Mouse (Mus musculus) adrenal gland, adult (tissue): ENCODE measurements around the gene Pilra.

ENCODE experiments used
- DNase-seq, 2 experiments: peaks; one replicate each; pipeline ENCODE4 v3.0.0; 2022 to 2023; ENCODE audit warnings: low spot score in 1 of 2; ENCODE audit not compliant: inconsistent age in 2 of 2

Gene Pilra

GRCm38 (mm10) chr5:137781661-137782060, 54.4 kb downstream of the Pilra start:
- peak in 1 of 2 experiments; percentile 44 for DNase-seq

- DNase-seq: peak; percentile 67 to 74
Observed at GRCm38 (mm10) chr5:137779053-137779933, 56.8 kb downstream of the Pilra start.

- DNase-seq: peak; percentile 97 to 99
Observed at GRCm38 (mm10) chr5:137778635-137779034, 57.4 kb downstream of the Pilra start, which contains the start of gene Ppp1r35. Gene Ppp1r35, plus strand, starts transcription at chr5:137778849.

- peak; percentile 56 to 58 for DNase-seq
Observed at GRCm38 (mm10) chr5:137777267-137777845, 58.7 kb downstream of the Pilra start.

- peak; percentile 69 to 80 for DNase-seq
Observed at GRCm38 (mm10) chr5:137776408-137776918, 59.6 kb downstream of the Pilra start.

- peak; percentile 5 to 17 for DNase-seq
Observed at GRCm38 (mm10) chr5:137775587-137776290, 60.3 kb downstream of the Pilra start.

- DNase-seq: no peak
Observed at GRCm38 (mm10) chr5:137772755-137773154, 63.3 kb downstream of the Pilra start.
